Comparison of ENCODE assay signal across 10 mouse cellular contexts in the genomic region with DNA sequence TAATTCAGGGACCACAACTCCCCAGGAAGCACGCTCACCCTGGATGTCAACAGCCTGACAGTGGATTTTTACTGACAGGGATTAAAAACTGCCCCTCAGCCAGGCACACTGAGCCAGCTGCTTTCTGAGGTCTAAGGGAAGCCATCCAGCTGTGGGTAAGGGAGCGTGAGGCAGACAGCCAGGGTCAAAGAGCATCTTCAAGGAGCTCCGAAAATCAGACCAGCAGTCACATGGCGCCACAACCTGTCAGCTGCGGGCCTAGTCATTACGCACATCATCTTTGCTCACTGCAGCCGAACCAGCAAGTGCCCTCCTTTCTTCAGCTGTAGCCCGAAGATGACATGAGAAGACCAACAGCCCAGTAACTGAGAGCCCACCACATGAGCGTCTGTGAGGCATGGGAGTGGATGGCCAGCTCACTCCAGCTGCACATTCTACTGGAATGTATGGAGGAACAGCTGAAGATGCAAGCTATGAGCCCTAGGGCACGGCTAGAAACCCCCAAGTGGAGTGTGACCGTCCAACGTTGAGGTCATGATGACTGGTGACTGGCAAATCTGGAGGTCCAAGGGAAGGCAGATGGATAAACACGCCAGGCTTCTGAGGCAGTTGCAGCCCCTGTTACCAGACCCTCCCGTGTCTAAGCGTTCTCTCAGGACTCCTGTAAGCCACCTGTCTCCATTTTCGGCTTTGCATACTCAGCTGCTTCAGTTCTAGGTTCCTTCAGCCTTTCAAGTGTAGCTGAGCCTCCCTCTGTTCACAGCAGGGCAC. TPM values are rescaled to one million over a fixed set of nuclear protein-coding genes. Genes with fewer than 3 reads are reported as not detected.
A peak's percentile ranks its signal among the peaks of the same experiment; 100 is the strongest.
DNase-seq lines count a peak whose midpoint lies in the region; ATAC-seq and TF ChIP-seq lines count a peak whose summit lies in the region.
"Had no signal": no experiment of that assay in that cellular context is flagged by ENCODE, and none has a peak within 500 bp of the region (broad histone marks: within the 10 kb centered on the region; RNA-seq: fewer than 3 reads in every experiment).

No protein-coding gene starts in this region.

- H3K9me3 ChIP-seq in intestine, embryonic 16.5 days (ENCODE audit: control insufficient read depth, low read length) = no peaks in the 10 kb centered on the region
- H3K9me3 ChIP-seq in intestine, postnatal 0 days (ENCODE audit: control insufficient read depth) = no peaks in the 10 kb centered on the region
- H3K9me3 ChIP-seq in embryonic facial prominence, embryonic 10.5 days = no peaks in the 10 kb centered on the region
- H3K9me3 ChIP-seq in kidney, embryonic 14.5 days (ENCODE audit: control insufficient read depth, low read length) = no peaks in the 10 kb centered on the region
- no peaks in the 10 kb centered on the region for H3K9me3 ChIP-seq in midbrain, embryonic 16.5 days (replicated peaks; ENCODE audit: control insufficient read depth, low read length, poor library complexity, severe bottlenecking)
- H3K9me3 ChIP-seq: heart, embryonic 10.5 days had no signal

- 64% methylated on average over 16 of the region's 16 CpGs for WGBS in intestine, embryonic 16.5 days
- 65% methylated on average over 16 of the region's 16 CpGs for WGBS in intestine, postnatal 0 days
- WGBS in embryonic facial prominence, embryonic 10.5 days = 17% methylated on average over 16 of the region's 16 CpGs
- 41% methylated on average over 16 of the region's 16 CpGs for WGBS in kidney, embryonic 14.5 days
- 28% methylated on average over 16 of the region's 16 CpGs for WGBS in midbrain, embryonic 16.5 days

- no peaks in the 10 kb centered on the region for H3K36me3 ChIP-seq in intestine, embryonic 16.5 days (ENCODE audit: control insufficient read depth, insufficient read depth, low read length)
- H3K36me3 ChIP-seq in intestine, postnatal 0 days (ENCODE audit: control insufficient read depth, insufficient read depth) = no peaks in the 10 kb centered on the region
- H3K36me3 ChIP-seq in embryonic facial prominence, embryonic 10.5 days (replicated peaks) = peaks cover 5% of the 10 kb centered on the region; the same call in 1 of the 2 replicates
- no peaks in the 10 kb centered on the region for H3K36me3 ChIP-seq in kidney, embryonic 14.5 days (ENCODE audit: control insufficient read depth, insufficient read depth, low read length)
- no peaks in the 10 kb centered on the region for H3K36me3 ChIP-seq in midbrain, embryonic 16.5 days (ENCODE audit: control insufficient read depth, insufficient read depth, low read length)
- H3K36me3 ChIP-seq: heart, embryonic 10.5 days had no signal

- H3K27me3 ChIP-seq in intestine, embryonic 16.5 days (replicated peaks; ENCODE audit: control insufficient read depth, insufficient read depth, low read length) = no peaks in the 10 kb centered on the region
- no peaks in the 10 kb centered on the region for H3K27me3 ChIP-seq in intestine, postnatal 0 days (replicated peaks; ENCODE audit: control insufficient read depth, insufficient read depth, low read length)
- H3K27me3 ChIP-seq in embryonic facial prominence, embryonic 10.5 days (replicated peaks; ENCODE audit: low read depth, poor library complexity, severe bottlenecking) = peaks cover 61% of the 10 kb centered on the region
- no peaks in the 10 kb centered on the region for H3K27me3 ChIP-seq in kidney, embryonic 14.5 days (ENCODE audit: control insufficient read depth, insufficient read depth, low read length)
- H3K27me3 ChIP-seq in midbrain, embryonic 16.5 days (ENCODE audit: control insufficient read depth, insufficient read depth, low read depth, low read length) = no peaks in the 10 kb centered on the region

- 0 out of 2 replicates have a peak overlapping the region, but pooled peaks have one; percentile 34 for H3K9ac ChIP-seq in intestine, embryonic 16.5 days (ENCODE audit: low read depth, low read length)
- H3K9ac ChIP-seq in intestine, postnatal 0 days (ENCODE audit: low read depth, low read length) = no peak overlapping the region
- H3K9ac ChIP-seq in kidney, embryonic 14.5 days (ENCODE audit: low read depth, low read length) = 0 out of 2 replicates have a peak overlapping the region, but pooled peaks have one; percentile 7
- H3K9ac ChIP-seq in midbrain, embryonic 16.5 days (ENCODE audit: low read depth, low read length) = no peak overlapping the region; the same call in 1 of the 2 replicates

- no peak overlapping the region for H3K4me2 ChIP-seq in intestine, embryonic 16.5 days (ENCODE audit: low read depth, low read length)
- H3K4me2 ChIP-seq in intestine, postnatal 0 days (replicated peaks; ENCODE audit: low read depth) = no peak overlapping the region
- H3K4me2 ChIP-seq in kidney, embryonic 14.5 days (replicated peaks; ENCODE audit: low read depth, low read length) = no peak overlapping the region
- no peak overlapping the region for H3K4me2 ChIP-seq in midbrain, embryonic 16.5 days (ENCODE audit: low read length)

- H3K27ac ChIP-seq in intestine, embryonic 16.5 days (ENCODE audit: low read length) = no peak overlapping the region
- no peak overlapping the region for H3K27ac ChIP-seq in intestine, postnatal 0 days (ENCODE audit: low read depth, low read length)
- peak overlapping the region; percentile 35; the same call in 1 of the 2 replicates for H3K27ac ChIP-seq in embryonic facial prominence, embryonic 10.5 days (replicated peaks)
- H3K27ac ChIP-seq in kidney, embryonic 14.5 days (ENCODE audit: low read depth, low read length) = no peak overlapping the region
- peak overlapping the region; percentile 35; the same call in 1 of the 2 replicates for H3K27ac ChIP-seq in midbrain, embryonic 16.5 days (ENCODE audit: low read length)
- H3K27ac ChIP-seq: heart, embryonic 10.5 days had no signal

- TF ChIP-seq CTCF in intestine, postnatal 0 days (IDR thresholded peaks at IDR 0.05; ENCODE audit: low read depth) = no peak

- H3K4me1 ChIP-seq in intestine, embryonic 16.5 days (ENCODE audit: control insufficient read depth, insufficient read depth, low read length) = peaks cover 46% of the 10 kb centered on the region
- H3K4me1 ChIP-seq in intestine, postnatal 0 days (replicated peaks; ENCODE audit: control insufficient read depth, insufficient read depth, low read length) = peaks cover 19% of the 10 kb centered on the region
- H3K4me1 ChIP-seq in embryonic facial prominence, embryonic 10.5 days = peaks cover 99% of the 10 kb centered on the region
- peaks cover 69% of the 10 kb centered on the region for H3K4me1 ChIP-seq in kidney, embryonic 14.5 days (ENCODE audit: control insufficient read depth, insufficient read depth, low read length)
- H3K4me1 ChIP-seq in midbrain, embryonic 16.5 days (ENCODE audit: control insufficient read depth, insufficient read depth, low read length) = peaks cover 31% of the 10 kb centered on the region

- intact Hi-C loops in gastrocnemius, postnatal 14 days (cut with DNase I; ENCODE audit: low total_unique reads) = no loop called here

- no peak for ATAC-seq in intestine, embryonic 16.5 days
- ATAC-seq in intestine, postnatal 0 days = no peak
- ATAC-seq in kidney, embryonic 14.5 days (ENCODE audit: low FRiP score, low TSS enrichment) = no peak
- ATAC-seq in midbrain, embryonic 16.5 days = peak; percentile 10; the same call in 1 of the 2 replicates
- ATAC-seq: CD4-positive, CD25-positive, alpha-beta regulatory T cell, adult 4 months had no signal

- no peak overlapping the region for H3K4me3 ChIP-seq in intestine, embryonic 16.5 days (ENCODE audit: low read length)
- H3K4me3 ChIP-seq in intestine, postnatal 0 days (ENCODE audit: low read depth, low read length) = no peak overlapping the region
- no peak overlapping the region; the same call in 1 of the 2 replicates for H3K4me3 ChIP-seq in embryonic facial prominence, embryonic 10.5 days
- H3K4me3 ChIP-seq in kidney, embryonic 14.5 days (ENCODE audit: low read length) = no peak overlapping the region
- no peak overlapping the region for H3K4me3 ChIP-seq in midbrain, embryonic 16.5 days (ENCODE audit: low read depth, low read length)
- H3K4me3 ChIP-seq: heart, embryonic 10.5 days had no signal

- peak; percentile 40 for DNase-seq in embryonic facial prominence, embryonic 10.5 days (ENCODE audit: low spot score)
- DNase-seq in heart, adult 11 months = no peak
- DNase-seq in gastrocnemius, postnatal 14 days = no peak
- DNase-seq in cerebellum, adult 8-10 months = no peak

RNA-seq across cellular contexts. Expression of gene Ccdc88c, which starts 33.1 kb away (rescaled TPM):
- 13.1 and 13.6 TPM in 2 replicates for polyA plus RNA-seq in intestine, embryonic 16.5 days (2015; fragmentation: Nextera tagmentation; extraction: Ambion mirVana)
- polyA plus RNA-seq in intestine, postnatal 0 days (2015; fragmentation: Nextera tagmentation; extraction: Ambion mirVana) = 11.7 and 14.4 TPM in 2 replicates
- polyA plus RNA-seq in embryonic facial prominence, embryonic 10.5 days (2016; fragmentation: Nextera tagmentation; extraction: Ambion mirVana) = 10.8 and 12.5 TPM in 2 replicates
- 10.4 and 15.3 TPM in 2 replicates for polyA plus RNA-seq in kidney, embryonic 14.5 days (2014; fragmentation: Nextera tagmentation; extraction: Ambion mirVana)
- 12.0 and 12.5 TPM in 2 replicates for polyA plus RNA-seq in midbrain, embryonic 16.5 days (2015; fragmentation: Nextera tagmentation; extraction: Ambion mirVana)
- 10 to 100 TPM; 29.2 to 37.2 TPM for total RNA-seq in gastrocnemius, postnatal 14 days (2021)

Comparison
In these comparisons a context has a peak if more than half of its experiments do, and no peak if none do; other contexts are left out.
1. H3K9ac ChIP-seq: peak in intestine, embryonic 16.5 days (single experiment) and kidney, embryonic 14.5 days (single experiment); none in intestine, postnatal 0 days (single experiment) and midbrain, embryonic 16.5 days (single experiment).
2. H3K27ac ChIP-seq: peak in embryonic facial prominence, embryonic 10.5 days (single experiment) and midbrain, embryonic 16.5 days (single experiment); none in intestine, embryonic 16.5 days (single experiment), intestine, postnatal 0 days (single experiment) and kidney, embryonic 14.5 days (single experiment).